ENCODE assay signal across 16 mouse cellular contexts in genomic region chr4:40031361-40031760, GRCm38 (mm10).
"Had no signal": no experiment of that assay in that cellular context is flagged by ENCODE, and none has a peak within 500 bp of the region (broad histone marks: within the 10 kb centered on the region; RNA-seq: fewer than 3 reads in every experiment).

No protein-coding gene starts in this region.

- H3K9me3 ChIP-seq: neural tube, embryonic 13.5 days; neural tube, embryonic 15.5 days; stomach, embryonic 15.5 days had no signal

- H3K27me3 ChIP-seq: neural tube, embryonic 13.5 days; neural tube, embryonic 15.5 days; stomach, embryonic 15.5 days had no signal

- H3K36me3 ChIP-seq: neural tube, embryonic 13.5 days; neural tube, embryonic 15.5 days; stomach, embryonic 15.5 days had no signal

- H3K4me2 ChIP-seq: neural tube, embryonic 13.5 days; neural tube, embryonic 15.5 days; stomach, embryonic 15.5 days had no signal

- H3K4me1 ChIP-seq: neural tube, embryonic 13.5 days; neural tube, embryonic 15.5 days; stomach, embryonic 15.5 days had no signal

- DNase-seq: retina, postnatal 1 day; right cerebral cortex, adult 18-20 months; right cerebral cortex, postnatal 14 days; right cerebral cortex, postnatal 25 days; right cerebral cortex, postnatal 4 days; spleen, adult 18-20 months; thymus, adult 18-20 months; thymus, adult 2 months; thymus, postnatal 14 days; thymus, postnatal 25 days; thymus, postnatal 36 days; thymus, postnatal 4 days had no signal

- H3K9ac ChIP-seq: neural tube, embryonic 13.5 days; neural tube, embryonic 15.5 days; stomach, embryonic 15.5 days had no signal

- H3K4me3 ChIP-seq: neural tube, embryonic 13.5 days; neural tube, embryonic 15.5 days; stomach, embryonic 15.5 days had no signal

- H3K27ac ChIP-seq: neural tube, embryonic 13.5 days; neural tube, embryonic 15.5 days; stomach, embryonic 15.5 days; stomach, postnatal 0 days had no signal
